Mouse (Mus musculus) layer of hippocampus, postnatal 14 days (tissue): ENCODE data around the gene Rita1. TPM values are rescaled to one million over a fixed set of nuclear protein-coding genes. Genes with fewer than 3 reads are reported as not detected.

ENCODE experiments used
- DNase-seq, 2 experiments: peaks; one replicate each; pipeline ENCODE4 v3.0.0; 2021 to 2022; ENCODE audit warnings: low spot score in 2 of 2, mixed read lengths in 1 of 2
- total RNA-seq, 2 experiments: library from RNA; stranded (reverse); gene quantifications; 2 replicates each; pipeline ENCODE4 v1.2.3; 2021

The Rita1 gene
- total RNA-seq, 2 experiments from 2014 or later, result 24.8 to 26.8 TPM

DNA sequence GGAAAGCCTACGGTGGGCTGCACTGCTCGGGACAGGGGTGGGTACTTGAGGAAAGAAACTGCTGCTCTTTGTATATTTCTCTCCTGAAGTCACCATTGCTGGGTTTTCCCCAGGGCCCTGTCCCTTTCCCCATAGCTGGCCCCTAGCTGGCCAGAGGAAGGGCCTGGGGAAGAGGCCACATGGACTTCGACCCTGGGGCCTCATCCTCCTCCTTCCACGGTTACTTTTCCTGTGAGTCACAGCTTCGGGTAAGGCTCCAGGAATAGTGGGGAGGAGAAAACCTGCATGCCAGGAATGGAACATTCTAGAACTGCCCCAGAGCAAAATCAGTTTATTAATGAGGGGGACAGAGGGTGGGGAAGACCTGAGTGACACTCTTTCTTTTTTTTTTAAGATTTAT, 62.3 kb downstream of the Rita1 start:
- DNase-seq, result no peak

DNA sequence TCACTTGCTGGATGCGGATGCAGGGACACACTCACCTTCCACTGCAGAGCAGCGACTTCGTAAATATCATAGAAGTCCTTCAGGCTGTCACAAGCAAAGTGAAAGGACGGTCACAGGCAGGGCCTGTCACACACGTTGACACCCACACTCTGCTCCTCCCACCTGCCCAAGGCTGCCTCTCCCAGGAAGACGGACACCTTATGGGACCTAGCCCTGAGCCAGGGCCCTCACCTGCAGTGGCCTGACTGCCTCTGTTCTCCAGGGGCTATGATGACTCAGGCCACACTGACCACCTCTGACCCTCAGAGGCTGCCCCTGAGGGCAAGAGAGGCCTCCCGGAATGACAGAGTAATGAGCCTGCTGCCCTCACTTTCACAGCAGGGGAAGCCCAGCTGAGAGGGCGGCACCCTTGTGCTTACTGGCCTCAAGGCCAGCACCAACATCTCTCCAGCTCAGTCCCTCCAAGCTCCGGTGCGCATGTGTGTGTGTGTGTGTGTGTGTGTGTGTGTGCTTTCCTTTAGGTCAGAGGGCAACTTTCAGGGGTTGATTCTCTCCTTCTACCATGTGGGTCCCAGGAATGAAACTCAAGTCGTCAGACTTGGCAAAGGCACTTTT, 64.0 kb downstream of the Rita1 start:
- DNase-seq, result no peak

Other genes starting within 250 kb of the Rita1 start
- under 1 TPM; 0.32 to 0.41 TPM for gene Lhx5, start 180.9 kb downstream of the Rita1 start, total RNA-seq
- 1 to 10 TPM; 7.1 to 8.7 TPM for gene Sdsl, start 139.8 kb downstream of the Rita1 start, total RNA-seq
- gene Sds, start 136.1 kb downstream of the Rita1 start, total RNA-seq, result not detected
- 10 to 100 TPM; 69.9 to 76.1 TPM for gene Plbd2, start 109.0 kb downstream of the Rita1 start, total RNA-seq
- gene Slc8b1, start 101.4 kb downstream of the Rita1 start, total RNA-seq, result 1 to 10 TPM; 7.9 to 8.4 TPM
- 10 to 100 TPM; 44.1 to 45.2 TPM for gene Tpcn1, start 23.9 kb downstream of the Rita1 start, total RNA-seq
- 1 to 10 TPM in 1 of 2 experiments, under 1 TPM in 1; 0.52 to 2.4 TPM for gene Iqcd, start 23.6 kb downstream of the Rita1 start, total RNA-seq
- 10 to 100 TPM; 41.7 to 44.4 TPM for gene Ddx54, start 150 bp upstream of the Rita1 start, total RNA-seq
- gene Cfap73, start 21.6 kb upstream of the Rita1 start, total RNA-seq, result 1 to 10 TPM in 1 of 2 experiments, not detected in 1; 1.8 TPM
- 10 to 100 TPM; 82.3 to 92.4 TPM for gene Rasal1, start 36.2 kb upstream of the Rita1 start, total RNA-seq
- 10 to 100 TPM; 70.5 to 74.2 TPM for gene Dtx1, start 99.3 kb upstream of the Rita1 start, total RNA-seq
- under 1 TPM; 0.12 to 0.16 TPM for gene Oas2, start 137.3 kb upstream of the Rita1 start, total RNA-seq
- not detected for gene Oas3, start 165.1 kb upstream of the Rita1 start, total RNA-seq
- gene Oas1e, start 182.9 kb upstream of the Rita1 start, total RNA-seq, result not detected
- under 1 TPM; 0.41 to 0.69 TPM for gene Oas1c, start 199.9 kb upstream of the Rita1 start, total RNA-seq
- not detected for gene Oas1f, start 234.8 kb upstream of the Rita1 start, total RNA-seq
- gene Oas1h, start 248.8 kb upstream of the Rita1 start, total RNA-seq, result not detected